Mouse (Mus musculus): ENCODE data around the gene Hus1b. TPM values are rescaled to one million over a fixed set of nuclear protein-coding genes. Genes with fewer than 3 reads are reported as not detected.

The Hus1b gene
- polyA plus RNA-seq, 1 experiment from 2014 or later = not detected

DNA sequence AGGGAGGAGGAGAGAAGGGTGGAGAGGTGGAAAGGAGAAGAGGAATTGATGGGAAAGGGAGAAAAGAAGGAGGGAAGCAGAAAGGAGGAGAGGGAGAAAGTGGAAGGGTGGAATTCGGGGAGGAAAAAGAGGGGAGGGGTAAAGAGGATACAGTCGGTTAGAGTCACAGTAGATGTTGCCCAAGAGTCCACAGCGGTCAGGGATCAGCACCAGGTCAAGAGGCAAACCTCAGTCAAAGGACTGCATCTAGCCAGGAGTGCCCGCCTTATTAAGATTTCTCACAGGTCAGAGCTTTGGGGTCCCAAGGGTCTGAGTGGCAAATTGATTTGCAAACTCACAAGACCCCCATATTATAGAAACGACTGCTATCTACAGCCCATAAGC lies 26.7 kb upstream of the Hus1b start:
- peak overlapping the region; percentile 69 for H3K4me2 ChIP-seq
- H3K27me3 ChIP-seq = no peaks in the 10 kb centered on the region
- ATAC-seq (ENCODE audit: low FRiP score) = peak; percentile 71
- H3K27ac ChIP-seq = peak overlapping the region; percentile 80; the same call in 1 of the 2 replicates
- peaks cover 8% of the 10 kb centered on the region for H3K4me1 ChIP-seq
- no peaks in the 10 kb centered on the region for H3K9me3 ChIP-seq
- H3K36me3 ChIP-seq (replicated peaks) = no peaks in the 10 kb centered on the region
- H3K9ac ChIP-seq = peak overlapping the region; percentile 83
- WGBS = 20% methylated on average over 5 of the region's 5 CpGs
- H3K4me3 ChIP-seq (replicated peaks) = peak overlapping the region; percentile 87

GRCm38 (mm10) chr13:30973501-30974246 lies 26.1 kb upstream of the Hus1b start, which contains the start of the genes Exoc2 and Gm5447:
Gene Exoc2 (minus strand): TSS chr13:30974093.
Gene Gm5447 (plus strand): TSS chr13:30974204.
- Histone ChIP-seq H3K27me3 (no peaks in the 10 kb centered on the region), H3K4me2 (peak within 1 kb of the TSS; percentile 69), H3K36me3 (replicated peaks) (no peaks in the 10 kb centered on the region), H3K9me3 (no peaks in the 10 kb centered on the region), H3K4me1 (peaks cover 9% of the 10 kb centered on the region), H3K9ac (peak within 1 kb of the TSS; percentile 83), H3K27ac (peak within 1 kb of the TSS; percentile 80), H3K4me3 (replicated peaks) (peak within 1 kb of the TSS; percentile 87)
- under 1% methylated on average over 53 of the region's 54 CpGs for WGBS
- ATAC-seq (ENCODE audit: low FRiP score) = peak; percentile 98

DNA sequence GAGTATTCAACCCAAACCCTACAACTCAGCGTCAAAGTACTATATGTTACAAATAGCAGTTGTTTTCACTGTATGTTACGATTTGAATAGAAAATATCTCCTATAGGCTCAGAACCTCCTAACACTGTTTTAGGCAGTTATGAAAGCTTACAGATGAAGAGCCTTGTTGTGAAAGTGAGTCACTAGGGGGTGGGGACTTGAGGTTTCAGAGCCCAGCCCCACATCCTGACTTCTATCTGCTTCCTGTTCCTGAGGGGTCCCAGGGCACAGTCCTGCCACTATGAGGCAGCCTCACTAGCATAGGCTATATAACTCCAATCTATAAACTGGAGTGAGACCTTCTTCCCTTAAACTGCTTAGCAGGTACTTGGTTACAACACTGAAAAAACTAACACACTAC lies 24.5 kb upstream of the Hus1b start:
- H3K36me3 ChIP-seq (replicated peaks) = no peaks in the 10 kb centered on the region
- H3K4me2 ChIP-seq = no peak overlapping the region
- 96% methylated on average over 2 of the region's 2 CpGs for WGBS
- no peaks in the 10 kb centered on the region for H3K27me3 ChIP-seq
- H3K27ac ChIP-seq = no peak overlapping the region
- H3K4me1 ChIP-seq = peaks cover 11% of the 10 kb centered on the region
- H3K9ac ChIP-seq = no peak overlapping the region
- no peak for ATAC-seq (ENCODE audit: low FRiP score)
- no peak overlapping the region for H3K4me3 ChIP-seq (replicated peaks)
- H3K9me3 ChIP-seq = no peaks in the 10 kb centered on the region

DNA sequence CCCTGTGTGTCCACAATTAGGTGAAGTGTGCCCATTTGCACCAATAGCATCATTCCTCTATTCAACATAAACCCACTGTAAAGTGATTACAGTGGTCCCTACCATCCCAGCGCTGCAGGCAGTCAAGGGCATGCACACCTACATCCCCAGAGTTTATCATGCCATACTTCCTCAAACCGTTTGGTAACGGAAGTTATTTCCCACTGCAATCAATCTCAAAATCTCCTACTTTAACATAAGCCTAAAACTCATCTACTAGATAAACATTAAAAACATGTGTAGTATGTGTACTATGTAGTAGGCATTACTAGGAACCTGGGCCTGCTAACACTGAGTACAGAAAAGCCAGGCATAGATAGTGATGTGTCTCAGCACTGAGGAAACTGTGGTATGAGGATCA lies 23.5 kb upstream of the Hus1b start:
- Histone ChIP-seq H3K9me3 (no peaks in the 10 kb centered on the region), H3K27me3 (no peaks in the 10 kb centered on the region), H3K36me3 (replicated peaks) (no peaks in the 10 kb centered on the region), H3K9ac (no peak overlapping the region), H3K27ac (no peak overlapping the region), H3K4me3 (replicated peaks) (no peak overlapping the region), H3K4me1 (peaks cover 21% of the 10 kb centered on the region), H3K4me2 (no peak overlapping the region)
- ATAC-seq (ENCODE audit: low FRiP score) = no peak
- WGBS = 97% methylated on average over 3 of the region's 3 CpGs

GRCm38 (mm10) chr13:30968311-30968710 lies 20.8 kb upstream of the Hus1b start:
- H3K4me2 ChIP-seq = no peak overlapping the region
- no peak overlapping the region for H3K4me3 ChIP-seq (replicated peaks)
- WGBS = 67% methylated on average over 4 of the region's 4 CpGs
- H3K9me3 ChIP-seq = no peaks in the 10 kb centered on the region
- H3K27me3 ChIP-seq = no peaks in the 10 kb centered on the region
- ATAC-seq (ENCODE audit: low FRiP score) = no peak
- H3K36me3 ChIP-seq (replicated peaks) = no peaks in the 10 kb centered on the region
- no peak overlapping the region for H3K9ac ChIP-seq
- peaks cover 16% of the 10 kb centered on the region for H3K4me1 ChIP-seq
- no peak overlapping the region for H3K27ac ChIP-seq

DNA sequence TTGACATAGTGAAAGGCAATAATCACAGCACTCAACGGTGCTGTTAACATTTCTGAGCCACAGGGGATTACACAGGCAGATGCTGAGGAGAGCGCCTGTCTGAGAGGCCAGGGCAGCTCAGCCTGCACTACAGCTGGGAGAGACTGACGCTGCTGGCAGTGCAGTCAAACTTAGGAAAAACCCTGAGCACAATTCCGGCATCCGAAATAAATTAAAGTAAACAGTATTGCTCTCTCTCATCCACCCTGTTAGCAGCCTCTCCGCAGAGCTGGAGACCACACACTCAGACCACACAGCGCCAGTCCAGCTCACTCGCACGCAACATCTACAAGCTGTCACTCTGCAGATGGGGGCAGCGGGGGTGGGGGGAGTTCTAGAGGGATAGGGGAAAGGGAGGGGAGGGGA lies 18.9 kb upstream of the Hus1b start:
- Histone ChIP-seq H3K9ac (0 out of 2 replicates have a peak overlapping the region, but pooled peaks have one; percentile 3), H3K27me3 (no peaks in the 10 kb centered on the region), H3K9me3 (no peaks in the 10 kb centered on the region), H3K4me1 (peaks cover 16% of the 10 kb centered on the region), H3K36me3 (replicated peaks) (no peaks in the 10 kb centered on the region), H3K4me3 (replicated peaks) (no peak overlapping the region), H3K4me2 (peak overlapping the region; percentile 45), H3K27ac (peak overlapping the region; percentile 31; the same call in 1 of the 2 replicates)
- ATAC-seq (ENCODE audit: low FRiP score) = peak; percentile 70
- 13% methylated on average over 10 of the region's 10 CpGs for WGBS

DNA sequence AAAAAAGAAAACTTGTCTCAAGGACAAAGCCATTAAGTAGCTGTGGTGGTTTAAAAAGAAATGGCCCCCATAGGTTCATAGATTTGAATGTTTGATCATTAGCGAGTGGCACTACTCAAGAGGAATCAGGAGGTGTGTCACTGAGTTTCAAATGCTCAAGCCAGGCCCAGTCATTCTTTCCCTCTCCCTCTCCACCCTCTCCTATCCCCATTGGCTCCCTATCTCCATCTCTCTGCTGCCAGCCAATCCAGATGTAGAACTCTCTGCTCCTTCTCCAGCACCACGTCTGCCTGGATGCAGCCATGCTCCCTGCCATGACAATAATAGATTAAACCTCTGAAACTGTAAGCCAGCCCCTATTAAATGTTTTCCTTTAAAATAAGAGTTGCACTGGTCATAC lies 14.4 kb upstream of the Hus1b start:
- ATAC-seq (ENCODE audit: low FRiP score) = no peak
- Histone ChIP-seq H3K27me3 (no peaks in the 10 kb centered on the region), H3K27ac (no peak overlapping the region), H3K36me3 (replicated peaks) (no peaks in the 10 kb centered on the region), H3K9me3 (no peaks in the 10 kb centered on the region), H3K4me3 (replicated peaks) (no peak overlapping the region), H3K9ac (no peak overlapping the region), H3K4me2 (no peak overlapping the region), H3K4me1 (peaks cover 18% of the 10 kb centered on the region)
- WGBS = 56% methylated on average over 2 of the region's 2 CpGs

GRCm38 (mm10) chr13:30960714-30961113 lies 13.2 kb upstream of the Hus1b start:
- H3K4me1 ChIP-seq = peaks cover 9% of the 10 kb centered on the region; the same call in 1 of the 2 replicates
- 93% methylated on average over 2 of the region's 2 CpGs for WGBS

DNA sequence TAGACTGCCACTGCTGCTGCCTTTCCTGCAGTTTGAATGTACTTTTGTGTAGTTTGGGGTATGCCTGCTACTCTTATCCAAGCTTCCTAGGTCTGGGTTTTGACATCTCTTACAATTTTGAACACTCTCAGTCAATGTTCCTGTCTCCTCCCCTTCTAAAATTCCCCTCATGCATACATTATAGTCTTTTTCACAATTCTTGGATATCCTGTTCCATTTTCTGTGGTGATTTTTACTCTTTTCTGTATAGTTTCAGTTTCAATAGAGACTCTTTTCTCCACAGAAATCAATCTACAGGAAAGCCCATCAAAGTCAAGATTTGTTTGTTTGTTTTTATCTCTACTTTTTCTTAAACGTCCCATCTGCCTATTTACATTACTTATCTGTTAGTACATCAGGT lies 6.0 kb upstream of the Hus1b start:
- Histone ChIP-seq H3K9me3 (no peaks in the 10 kb centered on the region; the same call in 1 of the 2 replicates), H3K36me3 (replicated peaks) (no peaks in the 10 kb centered on the region), H3K9ac (no peak overlapping the region), H3K4me3 (replicated peaks) (no peak overlapping the region), H3K4me2 (no peak overlapping the region), H3K4me1 (no peaks in the 10 kb centered on the region), H3K27ac (no peak overlapping the region), H3K27me3 (no peaks in the 10 kb centered on the region)
- 86% methylated on average over 1 of the region's 1 CpGs for WGBS
- ATAC-seq (ENCODE audit: low FRiP score) = no peak

More at GRCm38 (mm10) chr13:30960714-30961113, 13.2 kb upstream of the Hus1b start:
- H3K9me3 ChIP-seq = no peaks in the 10 kb centered on the region
- H3K27me3 ChIP-seq = no peaks in the 10 kb centered on the region
- H3K27ac ChIP-seq = no peak overlapping the region
- no peak overlapping the region for H3K4me2 ChIP-seq
- no peak overlapping the region for H3K4me3 ChIP-seq (replicated peaks)
- H3K9ac ChIP-seq = no peak overlapping the region
- ATAC-seq (ENCODE audit: low FRiP score) = no peak
- no peaks in the 10 kb centered on the region for H3K36me3 ChIP-seq (replicated peaks)

GRCm38 (mm10) chr13:30952044-30952443 lies 4.5 kb upstream of the Hus1b start:
- Histone ChIP-seq H3K27ac (no peak overlapping the region), H3K4me3 (replicated peaks) (no peak overlapping the region), H3K4me1 (no peaks in the 10 kb centered on the region), H3K36me3 (replicated peaks) (no peaks in the 10 kb centered on the region), H3K27me3 (no peaks in the 10 kb centered on the region), H3K9me3 (no peaks in the 10 kb centered on the region; the same call in 1 of the 2 replicates), H3K9ac (no peak overlapping the region), H3K4me2 (no peak overlapping the region)
- 88% methylated on average over 2 of the region's 2 CpGs for WGBS
- ATAC-seq (ENCODE audit: low FRiP score) = no peak

- no peaks in the 10 kb centered on the region for H3K36me3 ChIP-seq (replicated peaks)
- no peak overlapping the region for H3K9ac ChIP-seq
- H3K4me1 ChIP-seq = peaks cover 3% of the 10 kb centered on the region; the same call in 1 of the 2 replicates
- no peaks in the 10 kb centered on the region for H3K27me3 ChIP-seq
- H3K4me3 ChIP-seq (replicated peaks) = no peak overlapping the region
- 97% methylated on average over 9 of the region's 9 CpGs for whole genome bisulfite sequencing
- ATAC-seq (ENCODE audit: low FRiP score) = no peak
- H3K9me3 ChIP-seq = no peaks in the 10 kb centered on the region
- H3K4me2 ChIP-seq = no peak overlapping the region
- H3K27ac ChIP-seq = no peak overlapping the region
Observed at GRCm38 (mm10) chr13:30949181-30949580, 1.6 kb upstream of the Hus1b start.

- Histone ChIP-seq H3K4me1 (peaks cover 3% of the 10 kb centered on the region; the same call in 1 of the 2 replicates), H3K36me3 (replicated peaks) (no peaks in the 10 kb centered on the region), H3K4me3 (replicated peaks) (no peak overlapping the region), H3K27ac (no peak overlapping the region), H3K9me3 (no peaks in the 10 kb centered on the region), H3K27me3 (no peaks in the 10 kb centered on the region), H3K4me2 (no peak overlapping the region), H3K9ac (no peak overlapping the region)
- no peak for ATAC-seq (ENCODE audit: low FRiP score)
- WGBS = 93% methylated on average over 15 of the region's 15 CpGs
Observed at GRCm38 (mm10) chr13:30947129-30947528, 430 bp downstream of the Hus1b start.

- Histone ChIP-seq H3K4me3 (replicated peaks) (no peak overlapping the region), H3K4me2 (no peak overlapping the region), H3K4me1 (peaks cover 3% of the 10 kb centered on the region; the same call in 1 of the 2 replicates), H3K9me3 (no peaks in the 10 kb centered on the region), H3K27me3 (no peaks in the 10 kb centered on the region), H3K27ac (no peak overlapping the region), H3K9ac (no peak overlapping the region), H3K36me3 (replicated peaks) (no peaks in the 10 kb centered on the region)
- ATAC-seq (ENCODE audit: low FRiP score) = no peak
Observed at GRCm38 (mm10) chr13:30945788-30946187, 1.8 kb downstream of the Hus1b start.

All from forebrain, embryonic 12.5 days (tissue).